ENCODE assay signal across 9 mouse cellular contexts in genomic region chr15:96476359-96476758, GRCm38 (mm10). TPM values are rescaled to one million over a fixed set of nuclear protein-coding genes. Genes with fewer than 3 reads are reported as not detected.
DNase-seq lines count a peak whose midpoint lies in the region; ATAC-seq lines count a peak whose summit lies in the region.
"Had no signal": no experiment of that assay in that cellular context is flagged by ENCODE, and none has a peak within 500 bp of the region (broad histone marks: within the 10 kb centered on the region; RNA-seq: fewer than 3 reads in every experiment).

No protein-coding gene starts in this region.

- H3K9me3 ChIP-seq in embryonic facial prominence, embryonic 12.5 days = no peaks in the 10 kb centered on the region
- no peaks in the 10 kb centered on the region for H3K9me3 ChIP-seq in heart, embryonic 12.5 days (replicated peaks)
- H3K9me3 ChIP-seq in liver, embryonic 15.5 days (replicated peaks) = no peaks in the 10 kb centered on the region
- H3K9me3 ChIP-seq: heart, embryonic 13.5 days had no signal

- no peak overlapping the region for H3K4me3 ChIP-seq in embryonic facial prominence, embryonic 12.5 days
- no peak overlapping the region for H3K4me3 ChIP-seq in heart, embryonic 12.5 days
- H3K4me3 ChIP-seq in liver, embryonic 15.5 days (replicated peaks) = no peak overlapping the region
- H3K4me3 ChIP-seq: heart, embryonic 13.5 days had no signal

- 5% methylated on average over 7 of the region's 7 CpGs for WGBS in embryonic facial prominence, embryonic 12.5 days
- 7% methylated on average over 7 of the region's 7 CpGs for WGBS in heart, embryonic 12.5 days
- 6% methylated on average over 7 of the region's 7 CpGs for WGBS in liver, embryonic 15.5 days (ENCODE audit: insufficient replicate concordance)

- ATAC-seq in embryonic facial prominence, embryonic 12.5 days (ENCODE audit: insufficient number of reproducible peaks, insufficient read depth, low FRiP score, low TSS enrichment) = 0 out of 2 replicates have a peak, but pooled peaks have one; percentile 41
- peak; percentile 42; the same call in 1 of the 2 replicates for ATAC-seq in heart, embryonic 12.5 days (ENCODE audit: insufficient number of reproducible peaks, low FRiP score)
- peak; percentile 59; the same call in 1 of the 2 replicates for ATAC-seq in liver, embryonic 15.5 days (ENCODE audit: insufficient read depth)

- no peak overlapping the region for H3K9ac ChIP-seq in embryonic facial prominence, embryonic 12.5 days
- no peak overlapping the region for H3K9ac ChIP-seq in heart, embryonic 12.5 days
- no peak overlapping the region for H3K9ac ChIP-seq in liver, embryonic 15.5 days
- H3K9ac ChIP-seq: heart, embryonic 13.5 days had no signal

- no peaks in the 10 kb centered on the region for H3K27me3 ChIP-seq in embryonic facial prominence, embryonic 12.5 days
- no peaks in the 10 kb centered on the region for H3K27me3 ChIP-seq in heart, embryonic 12.5 days (replicated peaks)
- no peaks in the 10 kb centered on the region for H3K27me3 ChIP-seq in liver, embryonic 15.5 days
- H3K27me3 ChIP-seq: heart, embryonic 13.5 days had no signal

- H3K4me1 ChIP-seq in embryonic facial prominence, embryonic 12.5 days = no peaks in the 10 kb centered on the region
- H3K4me1 ChIP-seq in heart, embryonic 12.5 days (replicated peaks) = no peaks in the 10 kb centered on the region
- no peaks in the 10 kb centered on the region for H3K4me1 ChIP-seq in liver, embryonic 15.5 days (replicated peaks)
- H3K4me1 ChIP-seq: heart, embryonic 13.5 days had no signal

- H3K27ac ChIP-seq in embryonic facial prominence, embryonic 12.5 days = no peak overlapping the region
- no peak overlapping the region for H3K27ac ChIP-seq in heart, embryonic 12.5 days (ENCODE audit: poor library complexity, severe bottlenecking)
- H3K27ac ChIP-seq in liver, embryonic 15.5 days (replicated peaks) = no peak overlapping the region
- H3K27ac ChIP-seq: heart, embryonic 13.5 days had no signal

- H3K36me3 ChIP-seq in embryonic facial prominence, embryonic 12.5 days = no peaks in the 10 kb centered on the region
- no peaks in the 10 kb centered on the region for H3K36me3 ChIP-seq in heart, embryonic 12.5 days
- no peaks in the 10 kb centered on the region for H3K36me3 ChIP-seq in liver, embryonic 15.5 days (replicated peaks)
- H3K36me3 ChIP-seq: heart, embryonic 13.5 days had no signal

- peak; percentile 87 to 94 for DNase-seq in CD8-positive naive resting alpha-beta T cell, adult 2 months (ENCODE audit: low read depth in 2 of 2, low spot score in 2 of 2)
- DNase-seq in adrenal gland, postnatal 36 days = peak; percentile 94 to 95
- peak; percentile 83 to 95 for DNase-seq in kidney, postnatal 25 days
- peak; percentile 95 for DNase-seq in ovary, postnatal 14 days (ENCODE audit: low spot score)
- DNase-seq in thymus, postnatal 0 days (ENCODE audit: low spot score) = peak; percentile 78

- no peak overlapping the region for H3K4me2 ChIP-seq in embryonic facial prominence, embryonic 12.5 days (replicated peaks)
- no peak overlapping the region for H3K4me2 ChIP-seq in heart, embryonic 12.5 days
- no peak overlapping the region for H3K4me2 ChIP-seq in liver, embryonic 15.5 days
- H3K4me2 ChIP-seq: heart, embryonic 13.5 days had no signal

RNA-seq across cellular contexts. Expression of gene Scaf11, which starts 15.7 kb away (rescaled TPM):
- total RNA-seq in adrenal gland, postnatal 36 days (2021) = 10 to 100 TPM; 69.9 to 90.3 TPM
- polyA plus RNA-seq in embryonic facial prominence, embryonic 12.5 days (2016; fragmentation: Nextera tagmentation; extraction: Ambion mirVana) = 114 and 120 TPM in 2 replicates
- polyA plus RNA-seq in heart, embryonic 12.5 days (2016; fragmentation: Nextera tagmentation; extraction: Ambion mirVana) = 76.0 and 79.1 TPM in 2 replicates
- 37.8 and 40.1 TPM in 2 replicates for polyA plus RNA-seq in liver, embryonic 15.5 days (2015; fragmentation: Nextera tagmentation; extraction: Ambion mirVana)
- polyA plus RNA-seq in thymus, postnatal 0 days (2015; fragmentation: Nextera tagmentation; extraction: Ambion mirVana) = 70.8 and 88.6 TPM in 2 replicates
